Mouse (Mus musculus) adrenal gland (tissue): ENCODE data around the gene Lix1.

Experiments
- intact Hi-C: fragments of 180-260 bp; cut with DNase I; formaldehyde crosslinking; loops from one replicate; pipeline ENCODE4 v1.15.1; 2025

The Lix1 gene

GRCm38 (mm10) chr17:17409601-17410000 lies 7.1 kb downstream of the Lix1 start:
- intact Hi-C loops: loop anchor here (5.0 kb wide), 1 partner anchor 33 kb away; no protein-coding TSS in a partner anchor

GRCm38 (mm10) chr17:17411443-17411842 lies 9.0 kb downstream of the Lix1 start:
- intact Hi-C loops: no loop called here

- intact Hi-C loops: no loop called here
These were observed 9.7 kb downstream of the Lix1 start for GRCm38 (mm10) chr17:17412176-17412575.

- intact Hi-C loops: no loop called here
These were observed 11.7 kb downstream of the Lix1 start for GRCm38 (mm10) chr17:17414206-17414605.

DNA sequence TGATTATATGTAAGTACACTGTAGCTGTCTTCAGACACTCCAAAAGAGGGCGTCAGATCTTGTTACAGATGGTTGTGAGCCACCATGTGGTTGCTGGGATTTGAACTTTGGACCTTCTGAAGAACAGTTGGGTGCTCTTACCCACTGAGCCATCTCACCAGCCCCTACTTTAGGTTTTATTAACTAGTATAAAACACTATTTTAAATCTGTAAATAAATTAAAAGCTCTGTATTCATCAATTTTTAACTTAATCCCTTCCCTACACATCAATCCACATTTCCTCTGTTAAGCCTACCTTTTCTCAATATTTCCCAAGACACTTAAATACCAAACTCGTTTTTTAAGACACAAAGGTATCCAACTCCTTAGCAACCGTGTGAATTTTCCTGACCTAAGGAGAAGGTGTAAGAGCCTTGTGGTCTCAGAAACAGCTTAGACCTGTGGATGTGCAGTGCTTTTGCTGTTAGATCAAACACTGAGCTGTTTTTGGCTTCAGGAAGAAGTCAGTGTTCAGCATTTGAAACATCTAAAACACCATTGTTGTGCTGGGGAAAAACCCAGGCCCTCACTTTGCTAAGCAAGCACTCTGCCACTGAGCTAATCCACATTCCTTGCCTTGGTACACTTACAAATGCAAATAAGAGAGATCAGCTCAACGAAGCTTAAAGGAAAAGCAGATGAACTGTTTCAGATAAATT lies 22.3 kb downstream of the Lix1 start:
- intact Hi-C loops: no loop called here

- intact Hi-C loops: no loop called here
These were observed 22.9 kb downstream of the Lix1 start for GRCm38 (mm10) chr17:17425308-17425813.

DNA sequence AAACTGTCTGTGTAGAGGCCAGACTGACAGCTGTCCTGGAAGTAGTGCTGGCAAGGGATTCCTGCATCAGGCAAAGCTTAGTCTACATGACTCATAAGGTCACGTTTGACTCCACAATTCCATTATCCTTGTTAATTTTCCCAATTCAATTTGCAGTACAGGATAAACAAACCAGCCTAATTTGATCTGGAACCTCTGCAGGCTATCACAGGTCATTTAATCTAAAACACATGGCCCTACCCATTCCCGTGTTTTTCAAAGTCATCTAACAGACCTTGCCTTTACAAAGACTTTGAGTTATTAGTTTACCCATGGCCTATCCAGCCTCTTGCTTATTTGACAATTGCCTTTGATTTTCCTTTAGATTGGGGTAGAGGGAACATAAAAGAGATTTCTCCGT lies 23.4 kb downstream of the Lix1 start:
- intact Hi-C loops: no loop called here

DNA sequence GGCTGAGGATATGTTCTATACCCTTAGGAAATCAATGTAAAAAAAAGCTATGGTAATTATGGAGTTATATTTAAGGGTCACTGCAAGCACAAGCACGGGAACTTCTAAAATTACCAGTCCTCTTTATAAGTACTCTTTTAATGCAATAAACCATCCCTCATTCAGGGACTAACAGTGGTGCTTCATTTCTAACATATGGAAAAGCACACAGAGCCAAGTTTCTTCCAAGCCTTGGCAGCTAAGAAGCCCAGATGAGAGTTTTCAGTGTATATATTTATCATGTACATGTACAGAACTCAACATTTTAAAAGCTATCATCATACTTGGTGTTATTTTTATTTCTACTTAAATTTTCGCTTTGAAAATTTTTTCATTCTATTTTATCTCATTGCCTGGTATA lies 26.4 kb downstream of the Lix1 start:
- intact Hi-C loops: no loop called here

GRCm38 (mm10) chr17:17433679-17434078 lies 31.2 kb downstream of the Lix1 start:
- intact Hi-C loops: no loop called here

GRCm38 (mm10) chr17:17438576-17439191 lies 36.2 kb downstream of the Lix1 start:
- intact Hi-C loops: no loop called here

GRCm38 (mm10) chr17:17441876-17442498 lies 39.5 kb downstream of the Lix1 start:
- intact Hi-C loops: loop anchor here (5.0 kb wide), 1 partner anchor 35 kb away; no protein-coding TSS in a partner anchor

DNA sequence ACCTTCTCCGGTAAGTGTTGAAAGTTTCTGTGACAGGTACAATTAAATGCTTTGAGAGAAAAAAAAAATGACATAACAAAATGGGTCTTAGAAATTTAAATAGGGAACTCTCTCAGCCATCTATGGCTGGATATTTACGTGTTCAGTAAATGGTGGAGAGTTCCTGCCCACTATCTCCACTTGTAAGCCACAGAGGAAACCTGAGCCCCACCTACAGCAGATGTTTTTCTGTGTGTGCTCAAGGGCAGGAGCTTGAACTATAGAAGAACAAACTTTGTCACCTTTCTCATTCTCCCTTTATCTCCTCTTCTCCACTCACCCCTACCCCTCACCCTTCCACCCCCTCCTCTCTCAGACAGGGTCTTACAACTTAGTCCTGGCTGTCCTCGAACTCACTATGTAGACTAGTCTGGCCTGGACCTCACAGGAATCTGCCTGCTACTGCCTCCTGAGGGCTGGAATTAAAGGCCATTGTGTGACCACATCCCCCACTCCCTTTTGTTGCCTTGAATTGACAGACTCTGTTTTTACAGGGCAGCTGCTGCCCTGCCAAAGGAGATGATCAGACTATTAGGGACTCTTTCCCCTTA lies 41.9 kb downstream of the Lix1 start:
- intact Hi-C loops: loop anchor here (5.0 kb wide), 1 partner anchor 37 kb away; no protein-coding TSS in a partner anchor

DNA sequence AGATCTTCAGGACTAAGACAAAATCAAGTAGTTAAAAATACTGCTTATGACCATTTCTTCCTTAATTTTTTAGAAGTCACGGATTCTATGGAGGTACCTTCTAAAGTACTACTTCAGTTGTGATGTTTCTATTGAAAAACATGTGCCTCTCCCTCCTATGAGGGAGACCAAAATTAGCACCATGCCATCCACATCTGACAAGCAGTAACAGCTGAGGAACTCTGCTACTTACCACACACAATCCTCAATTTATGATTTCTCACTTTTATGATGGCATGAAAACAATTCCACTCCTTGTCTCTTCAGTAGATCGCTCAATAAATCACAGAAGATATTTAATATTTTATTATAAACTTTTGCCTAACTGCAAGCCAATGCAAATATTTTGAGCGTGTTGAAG lies 44.2 kb downstream of the Lix1 start:
- intact Hi-C loops: no loop called here

- intact Hi-C loops: no loop called here
These were observed 45.3 kb downstream of the Lix1 start for GRCm38 (mm10) chr17:17447821-17448220.

DNA sequence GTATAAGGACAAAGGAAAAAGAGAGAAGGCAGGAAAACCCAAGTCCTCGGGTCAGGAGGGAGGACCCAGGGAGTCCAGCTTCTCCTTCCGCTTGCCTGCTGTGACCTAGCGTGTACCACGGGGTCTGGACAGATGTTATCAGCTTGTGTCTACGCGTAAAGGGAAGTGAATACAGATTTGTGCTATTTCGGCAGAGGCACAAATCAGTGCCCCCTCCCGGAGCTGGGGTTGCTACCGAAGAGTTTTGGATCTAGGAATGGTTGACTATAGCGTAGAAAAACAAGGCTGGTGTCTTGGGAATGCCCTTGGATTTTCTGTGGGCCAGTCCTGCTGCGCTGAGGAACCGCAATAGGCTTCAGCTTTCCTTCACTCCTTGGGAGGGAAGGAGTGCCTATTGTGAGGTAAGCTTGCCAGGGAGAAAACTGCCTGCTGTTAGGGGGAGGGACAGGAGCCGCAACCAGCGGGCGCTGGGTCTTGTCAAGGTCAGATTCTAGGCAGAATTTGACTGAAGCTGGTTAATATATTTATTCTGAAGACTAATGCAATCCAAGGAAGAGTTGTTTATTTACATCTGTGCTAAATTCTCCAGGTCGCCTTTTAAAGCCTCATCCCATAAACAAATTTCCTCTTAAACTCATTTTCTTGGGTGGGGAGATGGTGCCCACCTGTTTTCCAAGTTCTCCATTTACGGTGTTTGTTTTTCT lies 46.4 kb downstream of the Lix1 start:
- intact Hi-C loops: no loop called here

GRCm38 (mm10) chr17:17449441-17449770 lies 46.9 kb downstream of the Lix1 start:
- intact Hi-C loops: no loop called here

DNA sequence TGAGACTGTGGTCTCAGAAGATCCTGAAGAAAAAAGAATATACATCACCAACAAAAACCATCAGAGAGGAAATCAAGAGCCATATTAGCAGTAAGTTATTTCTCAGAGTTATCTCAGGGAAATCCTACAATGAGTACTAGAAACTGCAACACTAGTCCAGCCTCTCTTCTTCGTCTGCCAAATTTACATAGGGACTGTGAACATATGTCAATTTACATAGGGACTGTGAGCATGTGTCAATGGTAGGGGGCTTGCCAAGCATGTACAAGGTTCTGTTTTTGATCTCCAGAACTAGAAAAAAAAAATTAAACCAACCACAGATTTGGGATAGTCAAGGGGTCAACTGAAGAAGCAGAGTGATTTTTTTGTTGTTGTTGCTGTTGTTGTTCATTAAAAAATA lies 48.6 kb downstream of the Lix1 start:
- intact Hi-C loops: no loop called here

GRCm38 (mm10) chr17:17452617-17453016 lies 50.1 kb downstream of the Lix1 start:
- intact Hi-C loops: no loop called here

- intact Hi-C loops: no loop called here
These were observed 52.1 kb downstream of the Lix1 start for GRCm38 (mm10) chr17:17454573-17454972.

DNA sequence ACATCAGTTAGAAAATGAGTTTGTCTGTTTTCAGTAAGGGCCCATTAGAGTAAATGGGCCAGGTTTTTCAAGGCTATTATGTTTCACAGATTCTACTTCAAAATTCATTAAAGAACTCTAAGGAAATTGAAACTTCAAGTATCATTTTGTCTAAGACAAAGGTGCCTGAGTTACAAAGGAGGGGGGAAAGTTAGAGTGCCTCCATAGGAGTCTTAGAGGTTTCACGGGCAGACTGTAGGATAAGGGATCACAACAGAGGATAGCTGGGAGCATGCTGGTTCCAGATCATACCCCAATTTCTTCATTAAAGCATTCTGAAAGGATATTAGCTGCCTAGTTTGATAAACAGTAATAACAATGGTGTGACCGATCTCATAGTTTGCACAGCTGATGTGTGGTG lies 83.3 kb downstream of the Lix1 start:
- intact Hi-C loops: no loop called here

DNA sequence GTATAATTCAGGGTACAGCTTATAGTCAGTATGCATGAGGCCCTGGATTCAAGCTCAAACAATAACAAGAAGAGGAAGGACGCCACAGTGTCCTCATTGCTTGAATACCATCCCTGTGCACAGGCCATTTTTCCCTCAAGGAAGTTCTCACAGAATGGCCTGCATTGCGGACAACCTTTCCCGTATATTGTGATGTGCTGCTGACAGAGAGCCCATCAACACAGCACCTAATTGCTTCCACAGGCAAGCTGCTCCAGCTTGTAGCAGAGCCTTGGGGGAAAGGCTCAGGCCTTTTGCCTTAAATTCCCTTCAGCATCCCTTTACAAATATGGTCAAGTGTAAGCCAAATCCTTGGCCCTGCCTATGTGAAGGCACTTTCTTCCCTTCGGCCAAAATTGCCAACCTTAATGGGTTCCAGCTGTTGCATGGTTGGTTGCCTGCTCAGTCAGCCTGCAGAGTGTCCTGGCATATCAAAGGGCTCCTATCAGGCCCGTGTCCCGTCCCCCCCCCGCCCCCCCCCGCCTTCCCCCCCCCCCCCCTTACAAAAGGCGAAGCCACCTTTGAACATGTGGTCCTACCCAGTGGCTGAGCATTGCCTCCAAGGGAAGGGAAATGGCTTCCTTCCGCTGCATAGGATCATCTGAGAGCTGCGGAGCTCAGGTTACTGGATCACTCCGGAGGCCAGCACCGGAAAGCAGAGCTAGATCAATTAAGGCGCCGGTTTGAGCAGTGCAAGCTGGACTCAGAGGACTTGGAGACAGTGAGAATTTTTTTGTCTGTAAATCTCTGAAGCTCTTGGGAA lies 88.5 kb downstream of the Lix1 start:
- intact Hi-C loops: no loop called here
